Mouse (Mus musculus) limb, embryonic 14.5 days (tissue): ENCODE data around the gene Fam149b. TPM values are rescaled to one million over a fixed set of nuclear protein-coding genes. Genes with fewer than 3 reads are reported as not detected.

Source experiments
- ATAC-seq: fragments of 200-750 bp; cut with Nextera tagmentation; 2 replicates; pipeline ENCODE4 v1.8.0; 2017; ENCODE audit warnings: low read depth, moderate number of reproducible peaks, moderate TSS enrichment; ENCODE audit not compliant: low FRiP score
- DNase-seq: peaks from one replicate; pipeline ENCODE4 v3.0.0-alpha.2; 2015; ENCODE audit warnings: low spot score
- H3K27ac ChIP-seq: fragments of 300-500 bp; sonication (generic); replicated peaks from 2 replicates; pipeline ENCODE4 v1.5.1; 2014; ENCODE audit warnings: low read depth, mild to moderate bottlenecking, low read length, moderate library complexity, mixed read lengths
- H3K27me3 ChIP-seq: fragments of 300-500 bp; sonication (generic); 2 replicates; pipeline ENCODE4 v1.6.1; 2014; ENCODE audit warnings: low read length, mixed read lengths; ENCODE audit not compliant: control insufficient read depth, insufficient read depth
- H3K36me3 ChIP-seq: fragments of 300-500 bp; sonication (generic); 2 replicates; pipeline ENCODE4 v1.6.1; 2014; ENCODE audit warnings: mild to moderate bottlenecking, low read length, moderate library complexity, mixed read lengths; ENCODE audit not compliant: control insufficient read depth, insufficient read depth
- H3K4me1 ChIP-seq: fragments of 300-500 bp; sonication (generic); 2 replicates; pipeline ENCODE4 v1.6.1; 2014; ENCODE audit warnings: antibody characterized with exemption, low read length, mixed read lengths; ENCODE audit not compliant: control insufficient read depth, insufficient read depth
- H3K4me2 ChIP-seq: fragments of 300-500 bp; sonication (generic); replicated peaks from 2 replicates; pipeline ENCODE4 v1.6.1; 2014; ENCODE audit warnings: low read depth, mild to moderate bottlenecking, low read length, moderate library complexity; ENCODE audit not compliant: severe bottlenecking
- H3K4me3 ChIP-seq: fragments of 300-500 bp; sonication (generic); replicated peaks from 2 replicates; pipeline ENCODE4 v1.5.1; 2014; ENCODE audit warnings: low read length
- H3K9ac ChIP-seq: fragments of 300-500 bp; sonication (generic); 2 replicates; pipeline ENCODE4 v1.6.1; 2014; ENCODE audit warnings: mild to moderate bottlenecking, low read depth, low read length, moderate library complexity; ENCODE audit not compliant: severe bottlenecking
- H3K9me3 ChIP-seq: fragments of 300-500 bp; sonication (generic); 2 replicates; pipeline ENCODE4 v1.6.1; 2016; ENCODE audit warnings: low read length; ENCODE audit not compliant: control insufficient read depth
- POLR2A ChIP-seq: fragments of 200-500 bp; IDR thresholded peaks from 2 replicates; pipeline ENCODE4 v1.8.0; 2012; ENCODE audit warnings: inconsistent platforms, mild to moderate bottlenecking, moderate library complexity, borderline replicate concordance; ENCODE audit not compliant: insufficient read depth, insufficient read length; ENCODE audit errors: extremely low read depth
- WGBS: fragments of 180-500 bp; shearing (Covaris S2); extraction: QIAGEN DNeasy Blood & Tissue Kit; methylation state at CpG from one replicate; pipeline ENCODE4 v1.1.7; 2014; 5-methylcytosine and 5-hydroxymethylcytosine counted together
- polyA plus RNA-seq, 2 experiments: library from polyadenylated mRNA; depleted of rRNA in 1 of 2; stranded (reverse) in 1 of 2; unstranded in 1 of 2; fragments of >200 nt; fragmentation: Nextera tagmentation in 1 of 2; extraction: Ambion mirVana in 1 of 2; gene quantifications; 2 replicates each; pipeline versions ENCODE4 v1.2.1 to v1.2.3; 2012 to 2014

Fam149b gene
- polyA plus RNA-seq, 2 experiments, result 38.9 to 53.5 TPM

GRCm38 (mm10) chr14:20432420-20432819 lies 84.5 kb downstream of the Fam149b start:
- no peaks in the 10 kb centered on the region for H3K4me1 ChIP-seq
- no peak overlapping the region for H3K4me2 ChIP-seq
- no peak overlapping the region for H3K9ac ChIP-seq
- H3K9me3 ChIP-seq, result no peaks in the 10 kb centered on the region
- DNase-seq, result no peak
- no peak for ATAC-seq
- no peak for TF ChIP-seq POLR2A
- H3K36me3 ChIP-seq, result no peaks in the 10 kb centered on the region
- no peaks in the 10 kb centered on the region for H3K27me3 ChIP-seq
- H3K27ac ChIP-seq, result no peak overlapping the region
- H3K4me3 ChIP-seq, result no peak overlapping the region
- 88% methylated on average over 4 of the region's 4 CpGs for WGBS

Other genes starting within 250 kb of the Fam149b start
- gene Saysd1, start 209.6 kb upstream of the Fam149b start, polyA plus RNA-seq (2012; rRNA removed), result 8.9 and 9.7 TPM in 2 replicates
- 14.1 and 15.6 TPM in 2 replicates for gene Saysd1, start 209.6 kb upstream of the Fam149b start, polyA plus RNA-seq (2014; fragmentation: Nextera tagmentation; extraction: Ambion mirVana)
- 5.3 and 5.5 TPM in 2 replicates for gene Kcnk5, start 166.4 kb upstream of the Fam149b start, polyA plus RNA-seq (2012; rRNA removed)
- 4.1 and 4.5 TPM in 2 replicates for gene Kcnk5, start 166.4 kb upstream of the Fam149b start, polyA plus RNA-seq (2014; fragmentation: Nextera tagmentation; extraction: Ambion mirVana)
- not detected in 2 replicates for gene Kcnk16, start 79.0 kb upstream of the Fam149b start, polyA plus RNA-seq (2012; rRNA removed)
- not detected in 2 replicates for gene Kcnk16, start 79.0 kb upstream of the Fam149b start, polyA plus RNA-seq (2014; fragmentation: Nextera tagmentation; extraction: Ambion mirVana)
- 23.4 and 30.0 TPM in 2 replicates for gene Nudt13, start 53.5 kb upstream of the Fam149b start, polyA plus RNA-seq (2012; rRNA removed)
- 14.1 and 14.3 TPM in 2 replicates for gene Nudt13, start 53.5 kb upstream of the Fam149b start, polyA plus RNA-seq (2014; fragmentation: Nextera tagmentation; extraction: Ambion mirVana)
- 30.6 and 31.0 TPM in 2 replicates for gene Ecd, start within 50 bp of the Fam149b start, polyA plus RNA-seq (2012; rRNA removed)
- 46.4 and 52.4 TPM in 2 replicates for gene Ecd, start within 50 bp of the Fam149b start, polyA plus RNA-seq (2014; fragmentation: Nextera tagmentation; extraction: Ambion mirVana)
- gene Dnajc9, start 40.7 kb downstream of the Fam149b start, polyA plus RNA-seq (2012; rRNA removed), result 104 and 132 TPM in 2 replicates
- 151 and 152 TPM in 2 replicates for gene Dnajc9, start 40.7 kb downstream of the Fam149b start, polyA plus RNA-seq (2014; fragmentation: Nextera tagmentation; extraction: Ambion mirVana)
- gene Mrps16, start 45.5 kb downstream of the Fam149b start, polyA plus RNA-seq (2012; rRNA removed), result 62.9 and 63.5 TPM in 2 replicates
- 99.0 and 99.7 TPM in 2 replicates for gene Mrps16, start 45.5 kb downstream of the Fam149b start, polyA plus RNA-seq (2014; fragmentation: Nextera tagmentation; extraction: Ambion mirVana)
- 0.18 and 0.30 TPM in 2 replicates for gene Cfap70, start 104.1 kb downstream of the Fam149b start, polyA plus RNA-seq (2012; rRNA removed)
- 0.15 and 0.76 TPM in 2 replicates for gene Cfap70, start 104.1 kb downstream of the Fam149b start, polyA plus RNA-seq (2014; fragmentation: Nextera tagmentation; extraction: Ambion mirVana)
- 50.5 and 52.8 TPM in 2 replicates for gene Anxa7, start 132.0 kb downstream of the Fam149b start, polyA plus RNA-seq (2012; rRNA removed)
- 45.5 and 46.5 TPM in 2 replicates for gene Anxa7, start 132.0 kb downstream of the Fam149b start, polyA plus RNA-seq (2014; fragmentation: Nextera tagmentation; extraction: Ambion mirVana)
- 5.6 and 6.3 TPM in 2 replicates for gene Mss51, start 148.7 kb downstream of the Fam149b start, polyA plus RNA-seq (2012; rRNA removed)
- 1.5 and 1.8 TPM in 2 replicates for gene Mss51, start 148.7 kb downstream of the Fam149b start, polyA plus RNA-seq (2014; fragmentation: Nextera tagmentation; extraction: Ambion mirVana)
- gene Ppp3cb, start 198.4 kb downstream of the Fam149b start, polyA plus RNA-seq (2012; rRNA removed), result 82.6 and 88.4 TPM in 2 replicates
- 67.1 and 69.9 TPM in 2 replicates for gene Ppp3cb, start 198.4 kb downstream of the Fam149b start, polyA plus RNA-seq (2014; fragmentation: Nextera tagmentation; extraction: Ambion mirVana)